Mouse (Mus musculus): ENCODE measurements at regions not wholly inside any gene's neighbourhood (a gene's known extent, or its start where the extent isn't known, plus 50 kb on each side); places are given as distances from the start of the nearest gene placed in this dataset.

DNA sequence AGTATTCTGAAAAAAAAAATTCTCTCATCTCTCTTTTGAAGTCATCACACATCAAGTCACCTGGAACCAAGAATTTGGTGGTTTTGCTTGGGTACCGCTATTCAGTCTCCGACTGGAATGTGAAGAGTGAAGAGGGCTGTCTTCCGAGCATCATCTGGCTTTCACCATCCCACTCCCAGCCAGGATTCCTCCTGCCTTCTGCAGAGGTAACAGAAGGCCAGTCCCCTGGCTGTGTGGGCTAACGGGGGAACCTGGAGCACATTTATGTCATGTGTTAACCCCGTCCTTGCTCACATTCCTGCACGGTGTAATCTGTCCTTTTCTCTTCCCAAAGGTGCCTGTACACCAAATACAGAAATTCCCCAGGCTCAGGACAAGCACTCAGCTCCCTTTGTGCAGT is 61.6 kb upstream of the Sh3gl3 start:
- no peak for TF ChIP-seq MYOD1 (IDR thresholded peaks at IDR 0.05; ENCODE audit: control insufficient read depth, insufficient read length, low read depth)
- TF ChIP-seq CTCF (IDR thresholded peaks at IDR 0.05; ENCODE audit: control insufficient read depth, insufficient read depth, insufficient read length) = no peak
